Mouse (Mus musculus) intestine, postnatal 0 days (tissue): ENCODE measurements at regions not wholly inside any gene's neighbourhood (a gene's known extent, or its start where the extent isn't known, plus 50 kb on each side); places are given as distances from the start of the nearest gene placed in this dataset.

Experiments
- ATAC-seq: fragments of 200-750 bp; cut with Nextera tagmentation; 2 replicates; pipeline ENCODE4 v1.8.0; 2017; ENCODE audit warnings: mild to moderate bottlenecking, moderate TSS enrichment, moderate library complexity
- H3K27ac ChIP-seq: fragments of 300-500 bp; sonication (generic); 2 replicates; pipeline ENCODE4 v1.5.1; 2014; ENCODE audit warnings: mild to moderate bottlenecking, low read depth, low read length, moderate library complexity
- H3K27me3 ChIP-seq: fragments of 300-500 bp; sonication (generic); replicated peaks from 2 replicates; pipeline ENCODE4 v1.6.1; 2014; ENCODE audit warnings: low read length, mixed read lengths; ENCODE audit not compliant: control insufficient read depth, insufficient read depth
- H3K36me3 ChIP-seq: fragments of 300-500 bp; sonication (generic); 2 replicates; pipeline ENCODE4 v1.6.1; 2014; ENCODE audit warnings: mild to moderate bottlenecking, moderate library complexity; ENCODE audit not compliant: control insufficient read depth, insufficient read depth
- H3K4me1 ChIP-seq: fragments of 300-500 bp; sonication (generic); replicated peaks from 2 replicates; pipeline ENCODE4 v1.6.1; 2014; ENCODE audit warnings: antibody characterized with exemption, low read length, mixed read lengths; ENCODE audit not compliant: control insufficient read depth, insufficient read depth
- H3K4me2 ChIP-seq: fragments of 300-500 bp; sonication (generic); replicated peaks from 2 replicates; pipeline ENCODE4 v1.6.1; 2014; ENCODE audit warnings: low read depth, mild to moderate bottlenecking, moderate library complexity
- H3K4me3 ChIP-seq: fragments of 300-500 bp; sonication (generic); 2 replicates; pipeline ENCODE4 v1.5.1; 2014; ENCODE audit warnings: low read depth, low read length
- H3K9ac ChIP-seq: fragments of 300-500 bp; sonication (generic); 2 replicates; pipeline ENCODE4 v1.6.1; 2014; ENCODE audit warnings: mild to moderate bottlenecking, low read depth, low read length
- H3K9me3 ChIP-seq: fragments of 300-500 bp; sonication (generic); 2 replicates; pipeline ENCODE4 v1.6.1; 2016; ENCODE audit warnings: mixed run types; ENCODE audit not compliant: control insufficient read depth
- CTCF ChIP-seq: sonication (generic); IDR thresholded peaks from 2 replicates; pipeline ENCODE4 v1.5.1; 2016; ENCODE audit warnings: low read depth, mild to moderate bottlenecking, control low read depth, antibody characterized with exemption, moderate library complexity
- WGBS: fragments of 180-500 bp; shearing (Covaris S2); extraction: QIAGEN DNeasy Blood & Tissue Kit; methylation state at CpG from one replicate; pipeline ENCODE4 v1.1.7; 2014; 5-methylcytosine and 5-hydroxymethylcytosine counted together

DNA sequence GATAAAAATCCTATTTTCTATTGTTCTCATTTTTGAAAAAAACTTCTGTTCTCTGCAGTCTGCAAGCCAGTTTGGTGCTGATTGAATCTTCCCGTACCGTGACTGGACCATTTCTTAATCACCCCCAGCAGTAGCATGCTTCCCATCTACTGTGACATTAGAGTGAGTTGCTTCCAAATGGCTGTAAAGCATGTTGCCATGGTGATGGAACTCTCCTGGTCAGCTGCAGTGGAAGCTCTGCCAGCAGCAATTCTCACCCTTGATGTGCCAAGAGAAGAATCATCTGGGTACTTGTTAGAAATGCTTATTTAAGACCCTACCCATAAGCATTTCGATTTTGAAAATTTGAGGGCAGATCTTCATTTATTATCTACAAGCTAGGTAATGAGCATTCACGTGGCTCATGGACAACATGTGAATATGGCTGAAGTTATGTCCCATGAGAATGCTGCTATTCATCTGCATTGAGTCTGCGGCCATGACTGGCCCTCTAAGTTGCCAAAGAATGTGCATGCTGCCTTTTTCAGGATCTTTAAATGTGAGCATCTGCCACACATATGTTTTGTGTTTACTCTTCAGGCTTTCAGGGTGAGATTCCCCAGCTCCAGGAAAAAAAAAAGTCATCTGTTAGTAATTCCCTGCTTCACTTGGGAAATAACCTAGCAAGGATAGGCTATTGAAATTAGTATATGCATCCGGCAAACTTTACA, 62.8 kb downstream of the H2al1n start:
- 68% methylated on average over 6 of the region's 6 CpGs for WGBS
- H3K4me1 ChIP-seq = no peaks in the 10 kb centered on the region
- ATAC-seq = no peak

DNA sequence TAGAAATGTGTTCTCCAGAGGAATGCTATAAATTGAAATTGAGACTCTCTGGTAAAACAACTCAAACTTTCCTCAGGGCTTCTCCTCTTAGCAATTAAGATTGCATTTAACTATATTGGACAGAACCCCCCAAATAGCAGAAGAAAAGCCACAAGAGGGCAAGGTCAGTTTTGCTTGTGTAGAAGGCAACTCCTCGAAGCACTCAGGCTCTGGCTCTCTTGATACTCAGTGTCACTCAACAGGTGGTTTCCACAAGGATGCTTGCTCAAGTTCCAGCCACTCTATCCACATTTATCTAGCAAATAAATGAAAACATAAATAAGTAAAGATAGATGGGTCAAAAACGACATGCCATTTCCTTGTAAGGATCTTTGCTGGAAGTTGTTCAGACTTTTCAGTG, 68.4 kb downstream of the H2al1n start:
- Histone ChIP-seq H3K9ac (no peak overlapping the region), H3K9me3 (no peaks in the 10 kb centered on the region), H3K27ac (no peak overlapping the region), H3K4me3 (no peak overlapping the region), H3K27me3 (no peaks in the 10 kb centered on the region), H3K36me3 (no peaks in the 10 kb centered on the region), H3K4me2 (no peak overlapping the region), H3K4me1 (no peaks in the 10 kb centered on the region)
- TF ChIP-seq CTCF = no peak
- no peak for ATAC-seq
- 59% methylated on average over 2 of the region's 2 CpGs for WGBS

More for the DNA sequence above, 62.8 kb downstream of the H2al1n start:
- Histone ChIP-seq H3K9ac (no peak overlapping the region), H3K4me2 (no peak overlapping the region), H3K9me3 (no peaks in the 10 kb centered on the region), H3K27ac (no peak overlapping the region), H3K36me3 (no peaks in the 10 kb centered on the region), H3K27me3 (no peaks in the 10 kb centered on the region), H3K4me3 (no peak overlapping the region)
- TF ChIP-seq CTCF = no peak

DNA sequence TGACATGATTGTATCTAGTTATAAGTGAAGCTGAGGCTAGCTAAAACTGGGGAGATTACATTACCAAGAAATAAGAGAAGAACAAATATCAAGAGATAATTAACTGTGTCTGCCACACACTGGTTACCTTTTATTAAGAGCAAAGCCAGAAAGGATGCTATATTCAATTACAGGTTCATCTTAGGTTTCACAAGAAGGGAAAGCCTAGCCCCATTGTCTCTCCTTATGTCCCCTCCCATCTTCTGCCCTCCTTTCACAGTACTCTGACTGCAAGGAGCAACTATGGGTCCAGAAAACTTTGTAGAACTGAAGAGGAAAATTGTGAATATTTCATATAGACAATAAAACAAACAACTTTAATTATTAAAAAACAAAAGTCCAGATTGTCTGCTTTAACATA, 68.8 kb downstream of the H2al1n start:
- no peak overlapping the region for H3K4me3 ChIP-seq
- H3K9ac ChIP-seq = no peak overlapping the region
- no peaks in the 10 kb centered on the region for H3K27me3 ChIP-seq
- no peak for TF ChIP-seq CTCF
- no peak overlapping the region for H3K27ac ChIP-seq
- H3K4me1 ChIP-seq = no peaks in the 10 kb centered on the region
- H3K4me2 ChIP-seq = no peak overlapping the region
- no peaks in the 10 kb centered on the region for H3K9me3 ChIP-seq
- H3K36me3 ChIP-seq = no peaks in the 10 kb centered on the region
- no peak for ATAC-seq

DNA sequence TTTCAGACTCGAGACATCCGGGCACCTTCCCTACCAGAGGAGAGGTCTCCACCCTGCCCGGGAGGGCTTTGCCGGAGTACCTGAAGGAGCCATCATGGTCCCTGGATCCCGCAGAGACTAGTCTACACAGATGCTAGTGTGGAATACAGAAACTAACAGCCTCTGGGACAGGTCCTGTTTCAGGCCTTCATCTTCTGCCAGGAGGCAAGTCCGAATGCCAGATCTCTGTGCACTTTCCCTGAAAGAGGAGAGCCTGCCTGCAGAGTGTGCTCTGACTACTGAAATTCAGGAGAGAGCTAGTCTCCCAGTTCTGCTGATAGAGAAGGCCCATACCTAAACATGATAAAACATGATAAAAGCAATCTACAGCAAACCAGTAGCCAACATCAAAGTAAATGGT, 83.9 kb downstream of the H2al1n start:
- Histone ChIP-seq H3K4me2 (no peak overlapping the region), H3K4me3 (no peak overlapping the region), H3K9ac (no peak overlapping the region), H3K36me3 (no peaks in the 10 kb centered on the region), H3K4me1 (no peaks in the 10 kb centered on the region), H3K27ac (no peak overlapping the region), H3K27me3 (no peaks in the 10 kb centered on the region), H3K9me3 (no peaks in the 10 kb centered on the region)
- ATAC-seq = no peak
- TF ChIP-seq CTCF = no peak
- 88% methylated on average over 6 of the region's 6 CpGs for WGBS

DNA sequence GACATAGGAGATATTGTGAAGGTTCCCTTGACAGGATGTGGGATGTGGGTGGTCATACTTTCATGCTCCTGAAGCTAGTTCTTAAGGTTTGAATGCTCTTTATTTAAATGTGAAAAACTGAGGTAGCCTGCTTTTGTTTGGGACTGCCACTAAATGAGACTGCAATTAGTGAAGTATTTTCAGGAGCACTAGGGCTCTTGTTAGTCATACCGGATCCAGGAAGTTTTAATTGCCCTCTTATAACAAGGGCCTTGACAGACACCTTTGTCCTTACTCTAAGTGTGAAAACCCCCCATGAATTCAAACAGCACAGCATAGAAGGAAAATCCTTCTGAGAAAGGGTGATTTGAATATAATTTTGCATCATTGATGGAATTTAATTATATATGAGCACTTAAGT, 91.2 kb downstream of the H2al1n start:
- no peaks in the 10 kb centered on the region for H3K36me3 ChIP-seq
- no peaks in the 10 kb centered on the region for H3K4me1 ChIP-seq
- no peaks in the 10 kb centered on the region for H3K27me3 ChIP-seq
- H3K9me3 ChIP-seq = no peaks in the 10 kb centered on the region
- H3K9ac ChIP-seq = no peak overlapping the region
- H3K4me3 ChIP-seq = no peak overlapping the region
- 55% methylated on average over 1 of the region's 1 CpGs for WGBS
- H3K27ac ChIP-seq = no peak overlapping the region
- no peak overlapping the region for H3K4me2 ChIP-seq
- TF ChIP-seq CTCF = no peak
- ATAC-seq = no peak

DNA sequence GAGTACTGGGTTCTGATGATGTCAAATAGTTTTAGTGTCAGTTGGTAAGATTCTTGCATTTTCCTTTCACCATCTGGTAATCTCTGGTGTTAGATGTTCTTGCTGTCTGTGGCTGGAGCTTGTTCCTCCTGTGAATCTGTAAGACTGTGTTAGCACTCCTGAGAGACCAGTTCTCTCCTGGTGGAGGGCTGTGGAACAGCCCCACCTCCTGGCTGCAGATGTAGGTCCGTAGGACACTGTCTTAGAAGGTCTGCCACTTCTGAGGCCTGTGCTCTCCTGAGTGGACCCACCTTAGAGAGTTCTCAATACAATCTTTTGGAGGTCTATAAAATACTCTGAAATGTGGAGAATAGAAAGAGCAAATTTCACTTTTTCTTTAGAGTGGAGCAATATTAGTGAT, 101.8 kb downstream of the H2al1n start:
- Histone ChIP-seq H3K4me1 (no peaks in the 10 kb centered on the region), H3K9ac (no peak overlapping the region), H3K27ac (no peak overlapping the region), H3K4me3 (no peak overlapping the region), H3K9me3 (no peaks in the 10 kb centered on the region), H3K27me3 (no peaks in the 10 kb centered on the region), H3K36me3 (no peaks in the 10 kb centered on the region), H3K4me2 (no peak overlapping the region)
- 52% methylated on average over 1 of the region's 1 CpGs for WGBS
- peak; percentile 46; the same call in 1 of the 2 replicates for TF ChIP-seq CTCF
- no peak for ATAC-seq

DNA sequence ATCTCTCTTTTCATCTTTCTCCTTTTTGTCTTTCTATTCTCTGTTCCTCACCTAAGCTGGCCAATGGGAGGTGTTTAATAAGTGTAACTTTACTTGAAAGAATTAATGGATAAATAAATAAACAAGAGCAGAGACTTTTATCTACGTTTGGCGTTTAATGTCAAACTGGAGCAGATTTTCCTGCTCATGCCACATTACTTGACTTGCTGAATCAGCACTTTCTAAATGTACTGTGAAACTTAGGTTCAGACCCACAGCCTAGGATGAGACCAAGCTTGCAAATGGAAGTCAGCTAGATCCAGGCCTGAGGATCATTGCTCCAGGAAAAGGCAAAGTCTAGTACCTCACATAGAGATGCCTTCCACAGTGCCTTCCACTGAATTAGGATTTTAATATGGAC, 141.5 kb downstream of the H2al1n start:
- Histone ChIP-seq H3K4me1 (no peaks in the 10 kb centered on the region), H3K27me3 (no peaks in the 10 kb centered on the region), H3K9ac (no peak overlapping the region), H3K4me3 (no peak overlapping the region), H3K9me3 (no peaks in the 10 kb centered on the region), H3K27ac (no peak overlapping the region), H3K36me3 (no peaks in the 10 kb centered on the region), H3K4me2 (no peak overlapping the region)
- TF ChIP-seq CTCF = no peak
- 64% methylated on average over 2 of the region's 2 CpGs for WGBS
- no peak for ATAC-seq
